Mouse (Mus musculus) splenic B cell, adult 2 months (primary cell): ENCODE measurements around the gene Stra6.

Experiments used
- DNase-seq: peaks from one replicate; pipeline ENCODE4 v3.0.0-alpha.2; 2011; ENCODE audit warnings: low read depth, low spot score
- H3K27me3 ChIP-seq: 2 replicates; pipeline ENCODE4 v1.6.1; 2012; ENCODE audit warnings: mild to moderate bottlenecking, low read length, moderate library complexity, mixed read lengths; ENCODE audit not compliant: control insufficient read depth, poor library complexity, insufficient read depth, severe bottlenecking
- H3K36me3 ChIP-seq: 2 replicates; pipeline ENCODE4 v1.6.1; 2012; ENCODE audit warnings: mild to moderate bottlenecking, low read length, moderate library complexity, mixed read lengths; ENCODE audit not compliant: control insufficient read depth, poor library complexity, insufficient read depth, severe bottlenecking

Gene Stra6

GRCm38 (mm10) chr9:58063531-58063930 is at the start of gene Stra6:
TSS of gene Stra6 (plus strand) at chr9:58063788.
- H3K36me3 ChIP-seq, result no peaks in the 10 kb centered on the region
- no peaks in the 10 kb centered on the region for H3K27me3 ChIP-seq
- DNase-seq, result no peak

DNA sequence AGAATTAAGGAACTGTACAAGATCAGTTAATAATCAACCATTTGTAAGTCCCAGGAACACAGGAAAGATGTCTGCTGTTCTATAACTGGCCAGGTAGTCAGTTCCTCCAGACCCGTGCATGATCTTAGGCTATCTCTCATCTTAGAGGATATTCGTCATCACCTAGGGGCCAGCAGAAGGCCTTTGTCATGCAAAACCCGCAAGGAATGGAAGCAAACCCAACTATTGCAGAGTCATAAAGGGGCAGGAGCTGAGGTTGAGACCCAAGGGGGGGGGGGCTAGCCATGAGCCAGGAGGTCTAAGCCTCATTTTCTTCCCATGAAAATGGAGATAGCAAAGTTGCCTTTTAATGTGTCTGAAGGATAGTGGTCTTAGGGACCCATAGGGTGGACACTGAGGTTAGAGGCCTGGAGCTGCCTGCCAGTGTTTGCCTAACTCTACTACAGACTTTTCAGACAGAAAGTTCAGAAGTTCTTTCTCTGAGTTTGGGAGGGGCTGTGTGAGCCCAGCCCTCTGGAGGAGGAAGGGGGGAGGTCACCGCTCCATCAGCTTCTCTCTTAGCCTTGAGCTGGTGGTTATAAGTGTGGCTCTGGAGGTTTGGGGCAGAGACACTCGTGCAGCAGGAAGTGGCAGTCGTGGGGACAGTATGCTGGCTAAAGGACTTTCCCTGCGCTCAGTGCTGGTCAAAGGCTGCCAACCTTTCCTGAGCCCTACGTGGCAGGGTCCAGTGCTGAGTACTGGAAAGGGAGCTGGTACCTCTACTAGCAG is 49.0 kb upstream of the Stra6 start:
- H3K27me3 ChIP-seq, result no peaks in the 10 kb centered on the region
- H3K36me3 ChIP-seq, result no peaks in the 10 kb centered on the region
- no peak for DNase-seq

- H3K36me3 ChIP-seq, result no peaks in the 10 kb centered on the region
Observed at GRCm38 (mm10) chr9:58015856-58016255, 47.7 kb upstream of the Stra6 start.

GRCm38 (mm10) chr9:58016962-58017361 is 46.6 kb upstream of the Stra6 start:
- Histone ChIP-seq H3K36me3 (no peaks in the 10 kb centered on the region), H3K27me3 (no peaks in the 10 kb centered on the region)
- no peak for DNase-seq

More at GRCm38 (mm10) chr9:58015856-58016255, 47.7 kb upstream of the Stra6 start:
- DNase-seq, result no peak
- no peaks in the 10 kb centered on the region for H3K27me3 ChIP-seq

- no peaks in the 10 kb centered on the region for H3K36me3 ChIP-seq
- no peak for DNase-seq
Observed at GRCm38 (mm10) chr9:58018385-58018784, 45.2 kb upstream of the Stra6 start.

DNA sequence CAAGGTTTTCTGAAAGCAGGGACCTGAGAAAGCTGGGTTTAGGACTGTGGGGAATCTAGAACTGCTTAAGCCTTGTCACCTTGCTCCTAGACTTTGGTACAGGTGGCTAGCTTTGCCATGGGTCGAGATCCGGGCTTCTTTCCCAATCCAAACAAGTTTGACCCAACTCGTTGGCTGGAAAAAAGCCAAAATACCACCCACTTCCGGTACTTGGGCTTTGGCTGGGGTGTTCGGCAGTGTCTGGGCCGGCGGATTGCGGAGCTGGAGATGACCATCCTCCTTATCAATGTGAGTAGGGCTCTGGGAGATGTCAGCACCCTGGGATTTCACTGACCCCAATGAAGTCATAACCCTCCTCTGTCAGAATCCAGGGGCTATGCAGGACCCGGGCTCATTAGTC is 37.6 kb upstream of the Stra6 start:
- no peaks in the 10 kb centered on the region for H3K27me3 ChIP-seq
- no peak for DNase-seq
- no peaks in the 10 kb centered on the region for H3K36me3 ChIP-seq

More at GRCm38 (mm10) chr9:58018385-58018784, 45.2 kb upstream of the Stra6 start:
- H3K27me3 ChIP-seq, result no peaks in the 10 kb centered on the region

- Histone ChIP-seq H3K36me3 (no peaks in the 10 kb centered on the region), H3K27me3 (no peaks in the 10 kb centered on the region)
- no peak for DNase-seq
Observed at GRCm38 (mm10) chr9:58027426-58028180, 36.0 kb upstream of the Stra6 start.

GRCm38 (mm10) chr9:58028841-58029240 is 34.7 kb upstream of the Stra6 start:
- no peak for DNase-seq
- no peaks in the 10 kb centered on the region for H3K27me3 ChIP-seq

DNA sequence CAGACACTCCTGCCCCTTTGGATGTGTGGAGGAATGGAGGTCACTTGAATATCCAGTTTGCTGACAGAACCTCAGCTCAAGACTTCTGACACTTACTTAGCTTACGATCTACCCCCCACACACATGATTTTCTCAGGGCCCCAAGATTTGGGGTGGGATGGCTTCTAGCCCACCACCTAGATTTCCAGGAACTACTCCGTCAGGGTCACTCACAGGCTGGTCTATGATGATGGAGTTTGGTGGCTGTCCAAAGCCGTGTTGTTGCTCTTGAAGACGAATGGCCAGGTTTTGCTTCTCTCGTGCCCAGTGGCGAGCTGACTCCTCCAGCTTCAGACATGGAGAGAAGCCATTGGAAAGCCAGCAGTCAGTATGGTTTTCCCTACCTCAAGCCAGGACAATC is 34.0 kb upstream of the Stra6 start:
- no peak for DNase-seq
- H3K36me3 ChIP-seq, result no peaks in the 10 kb centered on the region
- H3K27me3 ChIP-seq, result no peaks in the 10 kb centered on the region

More at GRCm38 (mm10) chr9:58028841-58029240, 34.7 kb upstream of the Stra6 start:
- no peaks in the 10 kb centered on the region for H3K36me3 ChIP-seq

DNA sequence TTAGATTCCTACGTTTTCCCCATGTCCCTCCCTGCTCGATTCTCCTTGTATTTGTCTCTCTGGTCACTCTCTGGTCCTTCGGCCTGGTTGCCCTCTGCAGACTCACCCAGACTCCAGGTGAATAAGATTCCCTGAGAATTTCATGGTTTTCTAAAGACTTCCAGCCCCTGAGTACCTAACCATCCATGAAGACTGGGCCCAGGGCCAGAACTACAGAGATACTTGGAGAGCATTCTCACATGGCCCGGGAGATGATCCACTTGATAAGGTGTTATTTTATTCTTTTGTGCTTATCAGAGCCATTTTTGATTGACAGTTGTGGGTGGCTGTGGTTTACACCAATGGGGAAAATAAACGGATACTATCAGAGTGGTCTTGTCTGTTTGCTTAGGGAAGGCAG is 31.7 kb upstream of the Stra6 start:
- no peaks in the 10 kb centered on the region for H3K27me3 ChIP-seq
- no peak for DNase-seq
- H3K36me3 ChIP-seq, result no peaks in the 10 kb centered on the region

DNA sequence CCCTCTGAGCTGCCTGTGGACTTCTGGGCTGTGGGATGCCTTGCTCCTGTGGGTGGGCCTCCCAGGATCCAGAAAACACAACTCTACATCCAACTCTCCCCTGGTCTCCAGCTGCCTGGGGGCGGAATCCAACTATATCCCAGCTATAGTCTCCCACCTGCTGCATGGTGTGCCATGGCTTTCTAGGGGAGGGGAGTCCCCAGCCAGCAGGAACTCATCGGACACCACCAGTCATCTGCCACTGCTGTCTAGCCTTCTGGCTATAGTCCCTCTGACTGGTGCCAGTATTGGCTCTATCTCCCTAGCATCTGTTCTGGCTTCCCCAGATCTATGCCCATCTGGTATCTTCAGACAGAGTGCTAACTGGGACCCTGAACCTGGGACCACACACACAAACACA is 28.1 kb upstream of the Stra6 start:
- Histone ChIP-seq H3K36me3 (no peaks in the 10 kb centered on the region), H3K27me3 (no peaks in the 10 kb centered on the region)
- no peak for DNase-seq

DNA sequence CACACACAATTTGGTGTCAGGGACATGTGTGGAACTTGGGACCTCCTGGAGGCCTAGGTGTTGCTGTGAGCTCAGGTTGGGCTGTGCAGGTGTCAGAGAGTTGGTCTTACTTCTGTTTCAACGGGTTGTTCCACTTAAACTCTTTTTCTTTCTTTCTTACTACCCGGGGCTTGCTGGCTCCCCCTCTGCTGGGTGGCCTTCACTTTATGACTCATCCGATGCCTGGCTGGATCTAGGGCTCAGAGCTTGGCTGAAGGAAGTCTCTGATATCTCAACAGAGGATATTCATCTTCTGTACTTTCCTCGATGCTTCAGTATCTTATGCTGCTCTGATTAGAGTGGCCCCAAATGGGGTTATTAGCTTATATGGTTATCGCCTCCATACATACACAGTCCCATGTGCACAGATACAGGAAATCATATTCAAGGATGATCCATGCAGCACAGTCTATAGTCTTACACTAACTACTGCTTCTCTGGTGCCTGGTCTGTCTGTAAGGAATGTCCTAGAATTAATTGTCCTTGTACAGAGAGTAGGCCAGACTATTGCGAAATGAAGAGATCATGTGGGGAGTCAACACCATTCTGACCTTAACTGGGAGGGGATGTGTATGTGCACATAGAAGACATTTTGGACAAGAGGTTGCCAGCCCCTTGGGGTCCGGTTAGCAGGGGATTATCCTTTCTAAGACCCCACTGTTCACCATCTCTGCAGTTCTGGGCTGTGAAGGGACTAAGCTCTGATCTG is 27.5 kb upstream of the Stra6 start:
- Histone ChIP-seq H3K36me3 (no peaks in the 10 kb centered on the region), H3K27me3 (no peaks in the 10 kb centered on the region)
- DNase-seq, result no peak

- H3K36me3 ChIP-seq, result no peaks in the 10 kb centered on the region
- no peak for DNase-seq
- H3K27me3 ChIP-seq, result no peaks in the 10 kb centered on the region
Observed at GRCm38 (mm10) chr9:58036961-58037360, 26.6 kb upstream of the Stra6 start.

GRCm38 (mm10) chr9:58038500-58039168 is 25.0 kb upstream of the Stra6 start:
- Histone ChIP-seq H3K36me3 (no peaks in the 10 kb centered on the region), H3K27me3 (no peaks in the 10 kb centered on the region)
- peak; percentile 81 for DNase-seq
